Mouse (Mus musculus) adrenal gland, postnatal 25 days (tissue): ENCODE data around the gene Serpina3m. TPM values are rescaled to one million over a fixed set of nuclear protein-coding genes. Genes with fewer than 3 reads are reported as not detected.
"Not testable (repeated sequence)": the region's sequence is repeated elsewhere in the genome, so short reads cannot be mapped to it uniquely, and the experiment has no call there.

Experiments
- DNase-seq: peaks from one replicate; pipeline ENCODE4 v3.0.0; 2021; ENCODE audit warnings: mixed read lengths
- total RNA-seq: library from RNA; stranded (reverse); gene quantifications from 2 replicates; pipeline ENCODE4 v1.2.3, GENCODE M21; 2021

Gene Serpina3m
- total RNA-seq, 1 experiment from 2014 or later = 0.64 TPM

DNA sequence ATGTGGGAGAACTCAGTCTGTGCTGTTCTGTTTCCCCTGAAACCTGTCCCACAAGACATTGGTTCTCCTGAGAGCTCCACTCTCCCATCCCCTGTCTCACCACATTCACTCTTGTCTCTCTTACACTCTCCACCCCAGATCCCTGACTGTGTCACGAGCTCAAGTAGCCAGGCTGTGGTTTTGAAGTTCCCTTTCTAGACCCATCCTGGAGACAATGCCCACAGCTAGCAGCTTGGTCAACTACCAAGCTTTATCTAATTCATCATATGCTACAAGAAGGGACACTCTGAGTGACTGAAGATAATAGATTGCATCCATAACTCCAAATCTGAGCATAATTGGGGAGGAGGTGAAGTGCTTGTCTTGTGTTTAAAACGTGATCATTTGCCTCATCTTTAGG is 52.8 kb downstream of the Serpina3m start:
- DNase-seq = not testable (repeated sequence)

DNA sequence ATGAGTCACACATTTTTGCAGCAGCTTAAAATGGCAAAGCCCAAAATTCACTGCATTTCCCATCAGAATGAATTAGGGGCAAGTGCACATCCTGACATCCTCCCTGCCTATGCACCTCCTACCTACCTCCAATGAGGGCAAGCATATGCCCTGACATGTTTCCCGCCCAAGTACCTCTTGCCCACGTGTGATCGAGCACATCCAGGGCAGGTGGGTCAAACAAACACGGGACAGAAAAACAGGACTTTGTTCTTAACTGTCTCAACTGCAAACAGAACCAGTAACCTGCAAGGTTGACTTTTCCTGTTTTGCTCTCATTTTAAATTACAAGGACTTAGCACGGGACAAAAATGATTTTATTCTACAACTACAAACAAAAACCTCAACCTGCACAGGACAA is 65.7 kb downstream of the Serpina3m start:
- no peak for DNase-seq

DNA sequence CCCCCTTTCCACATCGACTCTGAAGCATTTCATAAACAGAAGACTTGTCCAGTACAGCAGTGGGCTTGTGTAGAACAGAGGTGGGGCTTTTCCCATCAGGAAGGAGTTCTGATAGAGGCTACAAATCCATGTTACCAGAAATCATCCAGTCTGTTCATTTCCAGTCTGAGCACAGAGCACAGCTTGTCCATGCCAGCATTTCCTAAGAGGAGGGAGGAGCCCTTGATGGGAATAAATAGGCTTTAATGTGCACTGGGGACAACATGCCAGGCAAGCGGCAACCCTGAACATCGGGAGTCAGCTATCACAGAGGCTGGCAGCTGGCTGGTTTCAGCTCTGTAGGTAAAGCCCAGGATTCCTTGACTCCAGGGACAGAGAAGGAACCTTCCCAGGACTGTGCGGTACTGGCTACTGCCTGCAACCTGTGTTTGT is 68.2 kb downstream of the Serpina3m start, which contains the start of gene Serpina3n:
Gene Serpina3n, plus strand, starts transcription at position 276 of the 432 bp plus-strand sequence.
- DNase-seq = no peak

GRCm38 (mm10) chr12:104412507-104412906 is 74.2 kb downstream of the Serpina3m start:
- DNase-seq = no peak

DNA sequence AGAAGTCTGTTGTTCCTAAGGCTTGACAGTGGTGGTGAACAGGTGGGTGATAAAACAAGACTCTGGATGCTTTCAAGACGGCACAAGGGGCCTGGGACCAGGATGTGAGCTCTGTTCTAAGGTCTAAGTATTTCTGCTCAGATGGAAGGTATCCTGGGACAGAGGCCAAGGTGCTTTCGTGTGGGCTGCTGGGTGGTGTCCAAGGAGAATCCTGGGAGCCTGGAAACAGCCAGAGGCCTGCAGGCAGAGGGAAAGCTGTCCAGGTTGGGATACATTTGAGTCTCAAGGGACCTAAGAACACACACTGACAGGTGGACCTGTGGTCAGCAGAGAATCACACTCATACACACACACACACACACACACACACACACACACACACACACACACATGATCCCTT is 76.3 kb downstream of the Serpina3m start:
- DNase-seq = no peak

GRCm38 (mm10) chr12:104415625-104416315 is 77.5 kb downstream of the Serpina3m start:
- DNase-seq = peak; percentile 20

DNA sequence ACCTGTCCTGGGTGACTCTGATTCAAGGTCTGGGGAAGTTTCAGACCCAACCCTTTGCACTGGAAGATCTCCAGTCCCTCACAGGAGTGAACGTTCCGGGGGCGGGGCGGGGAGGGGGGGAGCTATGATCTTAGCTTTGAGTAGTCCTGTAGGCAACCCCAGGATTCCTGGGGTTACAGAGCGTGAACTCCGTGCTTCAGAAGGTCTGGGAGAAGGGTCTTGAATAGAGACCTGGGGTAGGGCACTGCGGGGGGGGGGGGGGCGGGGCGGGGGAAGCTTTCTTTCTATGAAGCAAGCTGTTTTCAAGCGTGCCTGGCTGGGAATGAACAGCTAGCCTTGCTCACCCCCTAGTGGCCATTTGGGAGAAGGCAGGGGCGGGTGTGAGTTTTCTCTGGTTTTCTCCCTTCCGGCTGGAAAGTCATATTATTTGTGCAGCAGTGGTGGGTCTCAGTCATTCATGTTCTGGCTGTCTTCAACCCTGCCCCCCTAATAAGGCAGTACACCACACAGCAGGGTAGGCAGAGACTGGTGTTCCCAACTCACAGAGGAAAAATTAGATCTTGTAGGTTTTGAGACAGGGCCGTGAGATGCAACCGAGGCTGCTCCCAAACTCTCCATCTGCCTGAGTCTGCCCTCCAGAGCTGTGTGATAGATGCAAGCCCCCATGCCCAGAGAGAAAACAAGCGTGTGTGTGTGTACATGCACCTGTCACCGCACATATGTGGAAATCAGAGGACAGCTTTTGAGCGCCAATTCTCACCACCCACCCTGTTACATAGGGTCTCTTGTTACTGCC is 80.3 kb downstream of the Serpina3m start:
- peak; percentile 81 for DNase-seq

- DNase-seq = no peak
Observed at GRCm38 (mm10) chr12:104419136-104419462, 80.8 kb downstream of the Serpina3m start.

- peak; percentile 47 for DNase-seq
Observed at GRCm38 (mm10) chr12:104422615-104423392, 84.5 kb downstream of the Serpina3m start.

- no peak for DNase-seq
Observed at GRCm38 (mm10) chr12:104425591-104425990, 87.3 kb downstream of the Serpina3m start.

DNA sequence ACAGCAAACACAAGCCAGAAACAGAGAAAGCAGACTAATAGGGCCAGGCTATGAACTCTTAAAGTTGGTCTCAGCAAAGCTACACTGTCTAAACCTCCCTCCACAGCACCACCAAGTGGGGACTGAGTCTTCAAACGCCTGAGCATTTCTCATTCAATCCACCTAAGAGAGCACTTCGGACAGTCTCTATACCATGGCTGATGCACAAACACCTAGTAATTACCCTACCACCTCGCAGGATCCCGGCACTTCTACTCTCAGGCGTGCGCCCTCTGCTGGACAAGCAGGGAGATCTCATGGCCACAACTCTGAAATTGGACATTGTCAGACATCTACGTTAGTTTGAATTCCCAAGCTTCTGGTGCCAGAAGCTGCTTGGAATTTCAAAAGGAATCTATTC is 88.6 kb downstream of the Serpina3m start:
- peak; percentile 38 for DNase-seq

- DNase-seq = no peak
Observed at GRCm38 (mm10) chr12:104431359-104431758, 93.1 kb downstream of the Serpina3m start.

- DNase-seq = no peak
Observed at GRCm38 (mm10) chr12:104433214-104433613, 94.9 kb downstream of the Serpina3m start.

DNA sequence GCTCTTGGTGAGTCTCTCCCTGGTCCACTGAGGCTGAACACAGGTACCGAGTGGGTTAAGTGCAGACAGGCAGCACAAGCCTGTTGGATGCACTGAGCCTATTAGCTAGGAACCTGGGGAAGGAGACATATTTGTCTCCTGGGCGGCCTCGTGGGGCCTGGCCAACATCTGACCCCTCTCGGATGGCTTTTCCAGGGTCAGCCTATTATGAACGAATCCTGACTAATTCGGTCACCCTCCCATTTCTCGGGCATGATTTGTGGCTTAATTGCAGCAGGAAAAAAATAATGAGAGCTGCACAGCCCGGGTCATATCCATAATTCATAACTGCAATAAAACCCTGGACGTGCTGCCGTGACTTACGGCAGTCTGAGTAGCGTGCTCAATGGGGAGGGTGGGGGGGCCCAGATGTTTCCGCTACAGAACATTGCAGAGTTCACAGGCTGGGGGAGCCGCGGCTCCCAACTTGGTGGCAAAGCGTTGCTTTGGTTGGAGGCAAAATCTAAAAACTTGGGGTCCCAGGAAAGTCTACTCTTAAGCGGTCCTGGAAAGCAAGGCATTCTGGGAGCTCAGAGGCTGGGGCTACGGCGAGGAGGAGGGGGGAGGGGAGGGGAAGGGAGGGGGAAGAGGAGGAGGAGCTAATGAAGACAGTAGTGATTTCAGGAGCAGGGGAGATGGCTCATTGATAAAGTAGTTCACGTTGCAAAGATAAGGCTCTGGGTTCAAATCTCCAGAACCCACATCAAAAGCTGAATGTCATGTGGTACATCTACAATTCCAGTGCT is 95.9 kb downstream of the Serpina3m start:
- DNase-seq = no peak

GRCm38 (mm10) chr12:104440087-104440760 is 101.9 kb downstream of the Serpina3m start:
- DNase-seq = peak; percentile 84

DNA sequence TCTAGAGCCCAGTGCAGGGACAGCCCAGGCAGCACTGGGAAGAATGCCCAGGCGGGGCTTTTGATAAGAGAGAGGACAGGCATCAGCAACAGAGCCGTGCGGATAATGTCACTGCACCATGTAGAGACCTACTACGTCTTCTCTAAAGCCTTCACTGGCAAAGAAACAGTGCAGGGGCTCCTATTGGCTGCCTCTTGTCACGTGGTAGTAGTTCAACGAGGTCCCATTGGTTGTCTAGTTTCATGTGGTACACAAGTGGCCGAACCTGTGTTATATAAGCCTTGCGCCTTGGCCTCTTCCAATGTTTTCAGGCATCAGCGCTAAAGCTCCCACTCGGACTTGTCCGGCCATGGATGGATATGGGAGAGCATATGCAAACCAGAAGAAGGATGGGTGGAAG is 105.4 kb downstream of the Serpina3m start:
- no peak for DNase-seq

Other genes with a start within 250 kb of the Serpina3m start
- not detected in 2 replicates for gene Serpina5, start 237.4 kb upstream of the Serpina3m start, total RNA-seq
- gene Serpina3a, start 225.8 kb upstream of the Serpina3m start, total RNA-seq = not detected in 2 replicates
- gene Serpina3b, start 210.5 kb upstream of the Serpina3m start, total RNA-seq = 0.18 TPM in 1 of 2 replicates, not detected in the other
- gene Serpina3c, start 184.6 kb upstream of the Serpina3m start, total RNA-seq = 8.4 and 13.2 TPM in 2 replicates
- gene Serpina3f, start 123.9 kb upstream of the Serpina3m start, total RNA-seq = 0.15 TPM in 1 of 2 replicates, not detected in the other
- gene Serpina3g, start 102.2 kb upstream of the Serpina3m start, total RNA-seq = 2.6 TPM in 2 replicates
- not detected in 2 replicates for gene Serpina3i, start 75.4 kb upstream of the Serpina3m start, total RNA-seq
- gene Serpina3j, start 23.9 kb upstream of the Serpina3m start, total RNA-seq = not detected in 2 replicates
- 1.2 and 103 TPM in 2 replicates for gene Serpina3k, start within 50 bp of the Serpina3m start, total RNA-seq
- 3.0 and 8.9 TPM in 2 replicates for gene Serpina3n, start 68.2 kb downstream of the Serpina3m start, total RNA-seq
- gene Gsc, start 134.8 kb downstream of the Serpina3m start, total RNA-seq = not detected in 2 replicates